Mouse (Mus musculus): ENCODE measurements around the gene Per1. TPM values are rescaled to one million over a fixed set of nuclear protein-coding genes. Genes with fewer than 3 reads are reported as not detected.

The Per1 gene
- polyA plus RNA-seq, 1 experiment: 16.3 TPM

DNA sequence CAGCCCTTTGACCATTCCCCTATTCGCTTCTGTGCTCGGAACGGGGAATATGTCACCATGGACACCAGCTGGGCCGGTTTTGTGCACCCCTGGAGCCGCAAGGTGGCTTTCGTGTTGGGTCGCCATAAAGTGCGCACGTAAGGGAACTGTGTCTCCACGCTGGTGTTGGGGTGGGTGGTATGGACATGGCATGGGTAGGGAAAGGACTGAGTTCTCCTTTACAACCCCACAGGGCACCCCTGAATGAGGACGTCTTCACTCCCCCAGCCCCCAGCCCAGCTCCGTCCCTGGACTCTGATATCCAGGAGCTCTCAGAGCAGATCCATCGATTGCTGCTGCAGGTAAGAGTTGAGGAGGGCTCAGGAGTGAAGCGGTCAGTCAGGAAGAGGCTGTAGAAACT lies 8.1 kb downstream of the Per1 start:
- no peak for DNase-seq (ENCODE audit: low read depth)
- no peak for TF ChIP-seq POLR2A (IDR thresholded peaks at IDR 0.05; ENCODE audit: borderline replicate concordance, extremely low read depth, insufficient read depth, insufficient read length, poor library complexity, severe bottlenecking)
- TF ChIP-seq CTCF (IDR thresholded peaks at IDR 0.05; ENCODE audit: borderline replicate concordance, extremely low read depth, insufficient read depth, insufficient read length): no peak

DNA sequence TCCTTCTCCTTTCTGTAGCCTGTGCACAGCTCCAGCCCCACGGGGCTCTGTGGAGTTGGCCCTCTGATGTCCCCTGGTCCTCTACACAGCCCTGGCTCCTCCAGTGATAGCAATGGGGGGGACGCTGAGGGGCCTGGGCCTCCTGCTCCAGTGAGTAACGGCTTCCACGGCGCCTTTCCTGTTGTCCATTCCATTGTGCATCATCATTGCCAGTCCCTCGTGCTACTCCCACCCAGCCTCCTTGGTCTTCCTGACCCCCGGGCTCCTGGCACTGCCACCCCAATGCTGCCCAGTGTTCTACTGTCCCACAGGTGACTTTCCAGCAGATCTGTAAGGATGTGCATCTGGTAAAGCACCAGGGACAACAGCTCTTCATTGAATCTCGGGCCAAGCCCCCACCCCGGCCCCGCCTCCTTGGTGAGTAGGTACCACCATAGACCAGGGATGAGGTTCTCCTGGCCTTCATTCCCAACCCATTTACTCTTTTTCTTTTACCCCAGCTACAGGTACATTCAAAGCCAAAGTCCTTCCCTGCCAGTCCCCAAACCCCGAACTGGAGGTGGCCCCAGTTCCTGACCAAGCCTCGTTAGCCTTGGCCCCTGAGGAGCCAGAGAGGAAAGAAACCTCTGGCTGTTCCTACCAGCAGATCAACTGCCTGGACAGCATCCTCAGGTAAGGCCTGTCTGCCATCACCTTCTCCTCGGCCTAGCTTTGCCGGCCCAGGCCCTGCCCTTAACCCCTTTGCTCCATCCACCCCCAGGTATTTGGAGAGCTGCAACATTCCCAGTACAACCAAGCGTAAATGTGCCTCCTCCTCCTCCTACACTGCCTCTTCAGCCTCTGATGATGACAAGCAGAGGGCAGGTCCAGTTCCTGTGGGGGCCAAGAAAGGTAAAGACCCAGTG lies 8.8 kb downstream of the Per1 start:
- no peak for TF ChIP-seq CTCF (IDR thresholded peaks at IDR 0.05; ENCODE audit: borderline replicate concordance, extremely low read depth, insufficient read depth, insufficient read length)
- no peak for TF ChIP-seq POLR2A (IDR thresholded peaks at IDR 0.05; ENCODE audit: borderline replicate concordance, extremely low read depth, insufficient read depth, insufficient read length, poor library complexity, severe bottlenecking)
- DNase-seq (ENCODE audit: low read depth): no peak

DNA sequence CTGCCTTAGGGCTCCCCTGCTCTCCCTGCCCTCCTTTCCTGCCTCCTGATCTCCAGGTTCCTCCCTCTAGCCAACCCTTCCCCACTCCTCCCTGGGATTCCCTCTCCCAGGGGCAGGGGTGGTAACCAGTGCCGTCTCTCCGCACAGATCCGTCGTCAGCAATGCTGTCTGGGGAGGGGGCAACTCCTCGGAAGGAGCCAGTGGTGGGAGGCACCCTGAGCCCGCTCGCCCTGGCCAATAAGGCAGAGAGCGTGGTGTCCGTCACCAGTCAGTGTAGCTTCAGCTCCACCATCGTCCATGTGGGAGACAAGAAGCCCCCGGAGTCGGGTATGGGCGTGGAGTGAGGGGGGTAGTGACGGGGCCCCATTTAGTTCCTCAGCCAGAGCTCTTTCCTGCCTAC lies 9.5 kb downstream of the Per1 start:
- no peak for DNase-seq (ENCODE audit: low read depth)
- TF ChIP-seq POLR2A (IDR thresholded peaks at IDR 0.05; ENCODE audit: borderline replicate concordance, extremely low read depth, insufficient read depth, insufficient read length, poor library complexity, severe bottlenecking) (no peak), CTCF (IDR thresholded peaks at IDR 0.05; ENCODE audit: borderline replicate concordance, extremely low read depth, insufficient read depth, insufficient read length) (no peak)

DNA sequence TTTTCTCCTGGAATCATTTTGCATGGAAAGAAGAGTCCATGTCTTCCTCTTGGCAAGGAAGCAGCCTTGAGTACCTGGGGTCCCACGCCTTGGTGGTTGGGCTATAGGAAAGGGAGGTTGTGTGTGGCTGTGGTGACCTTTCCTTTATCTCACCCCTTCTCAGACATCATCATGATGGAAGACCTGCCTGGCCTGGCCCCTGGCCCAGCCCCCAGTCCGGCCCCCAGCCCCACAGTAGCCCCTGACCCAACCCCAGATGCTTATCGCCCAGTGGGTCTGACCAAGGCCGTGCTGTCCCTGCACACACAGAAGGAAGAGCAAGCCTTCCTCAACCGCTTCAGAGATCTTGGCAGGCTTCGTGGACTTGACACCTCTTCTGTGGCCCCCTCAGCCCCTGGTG lies 10.2 kb downstream of the Per1 start:
- DNase-seq (ENCODE audit: low read depth): no peak
- TF ChIP-seq POLR2A (IDR thresholded peaks at IDR 0.05; ENCODE audit: borderline replicate concordance, extremely low read depth, insufficient read depth, insufficient read length, poor library complexity, severe bottlenecking): no peak
- TF ChIP-seq CTCF (IDR thresholded peaks at IDR 0.05; ENCODE audit: borderline replicate concordance, extremely low read depth, insufficient read depth, insufficient read length): no peak

DNA sequence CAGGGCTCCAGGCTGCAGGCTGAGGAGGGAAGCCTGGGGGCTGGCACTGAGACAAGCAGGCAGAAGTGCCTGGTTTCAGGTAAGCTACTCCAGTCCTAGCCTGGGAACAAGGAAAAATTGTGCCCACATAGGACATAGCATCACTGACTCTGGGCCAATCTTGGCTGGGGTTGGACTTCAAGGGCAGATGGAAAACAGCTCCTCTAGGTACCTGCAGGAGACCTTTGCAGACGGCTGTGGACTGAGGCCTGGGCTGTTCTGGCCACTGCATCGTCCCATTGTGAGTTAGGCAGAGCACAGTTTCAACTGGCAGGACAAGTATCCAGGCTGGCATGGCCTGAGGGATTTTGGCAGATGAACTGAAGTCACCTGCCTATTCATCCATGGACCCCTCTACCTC lies 10.8 kb downstream of the Per1 start:
- TF ChIP-seq CTCF (IDR thresholded peaks at IDR 0.05; ENCODE audit: borderline replicate concordance, extremely low read depth, insufficient read depth, insufficient read length) (no peak), POLR2A (IDR thresholded peaks at IDR 0.05; ENCODE audit: borderline replicate concordance, extremely low read depth, insufficient read depth, insufficient read length, poor library complexity, severe bottlenecking) (no peak)
- DNase-seq (ENCODE audit: low read depth): no peak

DNA sequence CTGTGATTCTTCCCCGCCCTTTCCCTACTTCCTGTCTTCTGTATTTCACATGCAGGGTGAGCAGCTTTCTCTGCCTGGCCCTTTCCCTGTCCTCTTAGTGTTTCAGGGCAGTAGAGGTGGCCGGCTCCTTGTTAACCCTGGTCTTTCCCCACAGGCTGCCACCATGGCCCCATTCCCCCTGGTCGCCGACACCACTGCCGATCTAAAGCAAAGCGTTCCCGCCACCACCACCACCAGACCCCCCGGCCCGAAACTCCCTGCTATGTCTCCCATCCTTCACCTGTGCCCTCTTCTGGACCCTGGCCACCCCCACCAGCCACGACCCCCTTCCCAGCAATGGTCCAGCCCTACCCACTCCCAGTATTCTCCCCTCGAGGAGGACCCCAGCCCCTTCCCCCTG lies 11.3 kb downstream of the Per1 start:
- TF ChIP-seq CTCF (IDR thresholded peaks at IDR 0.05; ENCODE audit: borderline replicate concordance, extremely low read depth, insufficient read depth, insufficient read length) (no peak), POLR2A (IDR thresholded peaks at IDR 0.05; ENCODE audit: borderline replicate concordance, extremely low read depth, insufficient read depth, insufficient read length, poor library complexity, severe bottlenecking) (no peak)
- no peak for DNase-seq (ENCODE audit: low read depth)

DNA sequence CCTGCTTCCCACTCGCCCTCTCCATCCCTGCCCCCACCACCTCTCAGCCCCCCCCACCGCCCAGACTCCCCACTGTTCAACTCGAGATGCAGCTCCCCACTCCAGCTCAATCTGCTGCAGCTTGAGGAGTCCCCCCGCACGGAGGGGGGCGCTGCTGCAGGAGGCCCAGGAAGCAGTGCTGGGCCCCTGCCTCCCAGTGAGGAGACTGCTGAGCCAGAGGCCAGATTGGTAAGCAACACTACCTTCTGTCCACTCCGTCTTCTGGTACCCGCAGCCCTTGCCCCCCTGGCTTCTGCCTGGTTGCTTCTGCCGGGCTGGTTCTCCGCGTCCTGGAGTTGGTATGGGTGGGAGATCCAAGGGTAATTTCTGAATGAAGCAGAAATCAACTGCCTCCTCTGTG lies 11.8 kb downstream of the Per1 start:
- DNase-seq (ENCODE audit: low read depth): no peak
- TF ChIP-seq POLR2A (IDR thresholded peaks at IDR 0.05; ENCODE audit: borderline replicate concordance, extremely low read depth, insufficient read depth, insufficient read length, poor library complexity, severe bottlenecking) (no peak), CTCF (IDR thresholded peaks at IDR 0.05; ENCODE audit: borderline replicate concordance, extremely low read depth, insufficient read depth, insufficient read length) (no peak)

DNA sequence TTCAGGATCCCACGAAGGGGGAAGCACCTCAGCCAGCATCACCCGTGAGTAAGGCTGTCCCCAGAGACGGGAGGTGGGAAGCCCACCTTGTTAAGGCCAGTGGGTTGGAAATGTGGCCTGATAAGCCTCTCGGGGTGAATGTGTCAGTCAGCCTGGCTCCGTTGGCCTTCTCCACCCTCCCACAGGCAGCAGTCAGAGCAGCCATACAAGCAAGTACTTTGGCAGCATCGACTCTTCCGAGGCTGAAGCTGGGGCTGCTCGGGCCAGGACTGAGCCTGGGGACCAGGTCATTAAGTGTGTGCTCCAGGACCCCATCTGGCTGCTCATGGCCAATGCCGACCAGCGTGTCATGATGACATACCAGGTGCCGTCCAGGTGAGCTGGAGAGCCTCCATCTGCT lies 12.7 kb downstream of the Per1 start:
- no peak for DNase-seq (ENCODE audit: low read depth)
- TF ChIP-seq CTCF (IDR thresholded peaks at IDR 0.05; ENCODE audit: borderline replicate concordance, extremely low read depth, insufficient read depth, insufficient read length): no peak
- no peak for TF ChIP-seq POLR2A (IDR thresholded peaks at IDR 0.05; ENCODE audit: borderline replicate concordance, extremely low read depth, insufficient read depth, insufficient read length, poor library complexity, severe bottlenecking)

DNA sequence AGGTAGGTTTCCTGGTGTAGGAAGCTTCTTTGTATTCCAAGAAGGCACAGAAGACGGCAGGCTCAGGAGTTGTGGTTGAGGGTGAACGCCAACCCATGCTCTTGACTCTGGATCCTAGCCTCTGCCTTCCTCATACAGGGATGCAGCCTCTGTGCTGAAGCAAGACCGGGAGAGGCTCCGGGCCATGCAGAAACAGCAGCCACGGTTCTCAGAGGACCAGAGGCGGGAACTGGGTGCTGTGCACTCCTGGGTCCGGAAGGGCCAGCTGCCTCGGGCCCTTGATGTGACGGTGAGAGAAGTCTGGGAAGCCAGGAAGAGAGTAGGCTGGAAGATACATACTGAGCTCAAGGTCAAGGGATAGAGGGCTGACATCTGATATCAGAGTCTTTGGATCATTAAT lies 13.2 kb downstream of the Per1 start:
- no peak for TF ChIP-seq POLR2A (IDR thresholded peaks at IDR 0.05; ENCODE audit: borderline replicate concordance, extremely low read depth, insufficient read depth, insufficient read length, poor library complexity, severe bottlenecking)
- DNase-seq (ENCODE audit: low read depth): no peak

DNA sequence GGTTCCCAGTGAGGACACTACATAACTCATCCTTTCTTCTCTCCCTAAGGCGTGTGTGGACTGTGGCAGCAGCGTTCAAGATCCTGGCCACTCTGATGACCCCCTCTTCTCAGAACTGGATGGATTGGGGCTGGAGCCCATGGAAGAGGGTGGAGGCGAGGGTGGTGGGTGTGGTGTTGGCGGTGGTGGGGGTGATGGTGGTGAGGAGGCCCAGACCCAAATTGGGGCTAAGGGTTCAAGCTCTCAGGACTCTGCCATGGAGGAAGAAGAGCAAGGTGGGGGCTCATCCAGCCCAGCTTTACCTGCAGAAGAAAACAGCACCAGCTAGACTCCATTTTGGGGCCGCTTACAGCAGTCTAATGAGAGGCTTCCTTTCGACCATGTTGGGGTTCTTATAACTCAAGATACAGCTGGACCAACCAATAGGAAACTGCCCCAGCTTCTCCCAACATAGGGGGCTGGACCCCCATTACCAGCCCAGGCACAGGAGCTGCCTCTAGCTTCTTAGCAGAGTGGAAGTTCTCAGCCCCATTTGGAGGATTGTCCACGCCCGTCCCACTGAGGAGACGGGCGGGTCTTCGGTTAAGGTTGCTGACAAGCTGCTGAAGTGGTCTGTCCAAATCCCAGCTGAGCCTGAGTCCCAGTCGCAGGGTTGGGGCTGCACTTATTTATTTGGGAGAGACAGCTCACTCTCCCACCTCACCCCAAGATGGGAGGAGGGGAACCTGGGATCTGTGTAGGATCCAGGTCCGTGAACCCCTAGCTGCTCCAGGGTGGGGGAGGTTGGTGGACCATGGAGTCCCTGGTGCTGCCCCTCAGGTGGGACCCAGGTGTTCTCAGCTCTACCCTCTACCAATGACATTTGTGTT lies 14.2 kb downstream of the Per1 start:
- no peak for DNase-seq (ENCODE audit: low read depth)
- TF ChIP-seq CTCF (IDR thresholded peaks at IDR 0.05; ENCODE audit: borderline replicate concordance, extremely low read depth, insufficient read depth, insufficient read length) (no peak), POLR2A (IDR thresholded peaks at IDR 0.05; ENCODE audit: borderline replicate concordance, extremely low read depth, insufficient read depth, insufficient read length, poor library complexity, severe bottlenecking) (no peak)

DNA sequence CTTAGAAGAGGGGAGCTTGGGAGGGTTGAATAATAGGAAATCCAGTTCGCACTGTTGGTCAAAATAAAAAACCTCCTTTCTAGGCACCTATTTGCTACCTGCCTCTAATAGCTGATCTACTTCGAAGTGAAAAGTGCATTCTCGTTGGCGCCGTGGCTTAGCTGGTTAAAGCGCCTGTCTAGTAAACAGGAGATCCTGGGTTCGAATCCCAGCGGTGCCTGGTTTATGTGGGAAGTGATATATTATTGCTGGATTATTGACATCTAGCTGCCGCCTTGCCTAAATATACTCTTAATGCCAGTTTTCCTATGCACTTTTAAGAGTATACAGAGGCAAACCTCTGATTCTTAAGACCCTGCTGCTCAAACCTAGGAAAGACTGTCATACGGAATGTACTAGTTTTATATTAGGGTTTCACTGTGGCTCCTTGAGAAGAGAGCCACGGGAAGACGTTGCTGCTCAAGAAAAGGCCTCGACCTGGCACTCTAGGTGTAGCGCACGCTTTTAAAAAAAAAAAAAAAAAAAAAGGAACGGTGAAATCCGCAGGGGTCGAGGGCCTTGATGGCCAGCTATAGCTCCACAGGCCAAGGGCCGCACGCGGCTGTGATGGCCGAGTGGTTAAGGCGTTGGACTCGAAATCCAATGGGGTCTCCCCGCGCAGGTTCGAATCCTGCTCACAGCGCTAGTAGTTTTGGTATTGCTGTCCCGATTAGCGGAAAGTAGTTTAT lies 15.5 kb downstream of the Per1 start:
- TF ChIP-seq CTCF (IDR thresholded peaks at IDR 0.05; ENCODE audit: borderline replicate concordance, extremely low read depth, insufficient read depth, insufficient read length): no peak
- TF ChIP-seq POLR2A (IDR thresholded peaks at IDR 0.05; ENCODE audit: borderline replicate concordance, extremely low read depth, insufficient read depth, insufficient read length, poor library complexity, severe bottlenecking): no peak
- peak; percentile 90 for DNase-seq (ENCODE audit: low read depth)

Data from brain, embryonic 14.5 days (tissue).